Mouse (Mus musculus) gastrocnemius, postnatal 4 days (tissue): ENCODE results near the gene Atp10b. TPM values are rescaled to one million over a fixed set of nuclear protein-coding genes. Genes with fewer than 3 reads are reported as not detected.
A peak's percentile ranks its signal among the peaks of the same experiment; 100 is the strongest.

Experiments used
- DNase-seq, 2 experiments: peaks; one replicate each; pipeline ENCODE4 v3.0.0; 2021 to 2022; ENCODE audit warnings: low spot score in 2 of 2, mixed read lengths in 2 of 2
- total RNA-seq, 2 experiments: library from RNA; stranded (reverse); gene quantifications; 2 replicates each; pipeline ENCODE4 v1.2.3; 2021

Atp10b gene
- total RNA-seq, 2 experiments from 2014 or later = 0.80 to 0.98 TPM

DNA sequence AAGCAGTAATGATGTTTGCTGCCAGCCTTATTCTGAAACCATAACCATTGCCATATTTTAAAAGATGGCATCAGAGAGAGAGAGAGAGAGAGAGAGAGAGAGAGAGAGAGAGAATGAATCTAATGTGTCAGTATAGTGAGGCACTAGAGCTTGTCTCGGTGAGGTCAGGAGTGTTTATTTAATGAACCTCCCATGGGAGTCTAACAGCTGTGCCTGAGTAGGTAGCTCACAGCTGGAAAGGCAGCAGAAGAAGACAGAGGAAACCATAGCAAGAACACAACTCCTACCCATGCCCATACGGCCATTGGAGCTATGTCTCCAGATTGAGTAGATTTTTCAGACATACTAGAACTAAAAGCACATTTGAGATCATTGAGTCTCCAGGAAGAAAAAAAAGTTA lies 49.1 kb downstream of the Atp10b start:
- DNase-seq = no peak

DNA sequence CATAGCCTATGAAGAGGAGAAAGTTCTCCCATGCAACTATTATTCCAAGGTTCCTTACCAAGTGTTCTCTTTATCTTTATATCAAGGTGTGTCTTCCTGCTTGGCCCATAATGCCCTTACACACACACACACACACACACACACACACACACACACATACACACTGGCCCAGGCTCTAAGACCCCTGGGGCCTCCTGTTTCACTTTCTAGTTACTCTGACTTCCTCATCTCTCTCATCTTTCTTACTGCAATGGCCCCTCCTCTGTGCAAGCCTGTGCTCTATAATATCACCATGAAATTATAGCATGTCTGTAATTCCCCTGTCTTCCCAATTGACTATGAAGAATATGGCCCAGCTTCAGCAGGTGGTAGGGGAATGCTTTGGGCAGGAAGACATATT lies 49.7 kb downstream of the Atp10b start:
- DNase-seq = no peak

DNA sequence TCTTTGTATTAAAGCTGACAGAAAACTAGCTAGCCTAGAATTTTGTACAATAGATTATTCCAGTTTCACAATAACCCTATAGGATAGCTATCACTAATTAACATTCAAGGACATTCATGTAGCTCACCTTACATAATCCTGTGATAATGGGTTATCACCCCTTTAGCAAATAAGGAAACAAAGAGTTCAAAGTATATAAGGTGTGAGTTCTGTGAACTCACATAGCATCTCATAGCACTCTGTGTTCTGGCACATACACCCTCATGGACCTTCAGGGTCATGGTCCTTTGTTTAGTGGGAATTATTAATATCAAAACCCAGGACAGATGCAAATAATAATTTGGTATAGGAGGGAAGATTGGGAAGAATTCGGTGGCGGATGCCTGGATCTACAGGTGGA lies 50.4 kb downstream of the Atp10b start:
- no peak for DNase-seq

DNA sequence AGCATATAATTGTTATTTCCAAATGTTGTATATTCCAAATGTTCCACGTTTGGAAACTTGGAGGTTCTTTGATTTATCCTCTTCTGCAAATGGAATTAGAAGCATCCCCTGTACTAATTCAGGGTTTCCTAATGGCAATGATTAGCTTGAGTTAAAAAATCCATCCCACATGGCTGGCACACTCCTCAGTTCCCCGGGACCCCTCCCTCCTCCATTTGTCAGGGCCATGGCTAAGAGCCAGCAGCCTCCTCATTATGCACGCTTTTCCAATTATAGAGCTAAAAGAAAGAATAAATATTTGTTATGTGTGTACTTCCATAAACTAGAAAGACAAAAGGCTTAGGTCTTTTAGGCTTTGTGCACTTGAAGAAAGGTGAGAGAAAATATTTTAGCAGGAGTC lies 53.9 kb downstream of the Atp10b start:
- DNase-seq = no peak

DNA sequence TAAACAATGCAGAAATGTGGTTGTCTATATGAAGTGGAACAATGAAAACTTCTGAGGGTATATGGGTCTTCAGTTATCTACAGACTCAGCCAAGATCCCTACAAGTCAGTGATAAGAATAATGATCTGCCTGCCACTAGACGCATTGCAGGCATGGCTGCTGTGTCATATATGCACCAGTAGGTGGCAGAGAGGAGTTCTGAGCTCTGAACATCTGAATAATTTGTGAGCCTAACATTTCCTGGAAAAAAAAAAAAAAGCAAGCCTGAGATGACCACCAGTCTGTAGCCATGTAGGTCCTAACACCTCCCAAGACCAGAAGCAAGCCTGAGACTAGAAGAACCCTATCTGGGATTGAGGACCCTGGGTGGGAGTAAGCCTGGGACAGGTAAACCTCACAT lies 63.5 kb downstream of the Atp10b start:
- DNase-seq = no peak

DNA sequence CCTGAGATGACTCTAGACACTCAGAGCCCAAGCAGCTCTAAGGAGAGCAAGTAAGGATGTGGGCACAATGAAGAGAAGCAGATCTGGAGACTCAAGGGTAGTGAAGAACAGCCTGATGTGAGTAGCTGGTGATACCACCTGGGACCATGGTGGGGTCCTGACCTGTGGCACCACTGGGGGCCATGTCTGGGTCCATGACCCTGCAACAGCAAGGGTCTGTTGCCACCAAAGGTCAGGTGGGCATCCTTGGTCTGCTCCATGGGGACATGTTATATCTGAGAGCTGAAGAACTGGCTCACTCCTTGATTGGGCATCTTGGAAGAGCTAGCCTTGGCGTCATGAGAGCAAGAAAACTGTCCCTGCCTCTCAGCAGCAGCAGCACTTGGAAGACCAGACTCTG lies 64.1 kb downstream of the Atp10b start:
- DNase-seq = no peak

DNA sequence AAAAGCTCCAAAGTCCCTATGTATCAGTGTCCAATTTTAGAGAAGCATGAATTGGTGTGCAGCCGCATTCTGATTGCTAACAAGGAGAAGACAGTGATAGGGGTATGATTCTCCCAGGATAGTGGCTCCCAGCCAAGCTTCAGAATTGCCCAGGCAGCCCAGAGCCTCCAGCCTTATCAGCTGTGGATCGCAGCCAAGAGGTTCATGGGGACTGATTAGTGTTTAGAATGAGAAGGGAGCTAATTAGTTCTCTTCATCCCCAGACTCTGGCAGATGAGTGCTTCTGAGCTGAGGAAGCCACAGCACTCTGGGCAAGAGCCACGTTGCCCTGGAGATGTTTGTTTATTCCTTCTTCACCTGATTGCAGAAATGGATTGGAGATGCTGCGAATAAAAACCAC lies 67.3 kb downstream of the Atp10b start:
- no peak for DNase-seq

DNA sequence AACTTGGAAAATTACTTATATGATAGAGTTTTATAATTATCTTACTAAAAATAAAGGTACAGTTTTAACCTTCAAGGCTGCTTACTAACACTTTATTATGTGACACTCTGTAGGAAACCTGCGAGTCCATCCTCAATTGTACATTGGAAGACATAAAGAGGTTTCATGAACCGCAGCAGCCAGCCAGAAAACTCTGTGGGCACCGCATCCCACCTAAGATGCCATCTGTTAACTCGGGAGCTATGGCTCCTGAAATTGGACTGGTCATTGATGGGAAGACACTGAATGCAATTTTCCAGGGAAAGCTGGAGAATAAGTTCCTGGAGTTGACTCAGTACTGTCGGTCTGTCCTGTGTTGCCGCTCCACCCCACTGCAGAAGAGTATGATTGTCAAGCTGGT lies 80.6 kb downstream of the Atp10b start:
- no peak for DNase-seq

DNA sequence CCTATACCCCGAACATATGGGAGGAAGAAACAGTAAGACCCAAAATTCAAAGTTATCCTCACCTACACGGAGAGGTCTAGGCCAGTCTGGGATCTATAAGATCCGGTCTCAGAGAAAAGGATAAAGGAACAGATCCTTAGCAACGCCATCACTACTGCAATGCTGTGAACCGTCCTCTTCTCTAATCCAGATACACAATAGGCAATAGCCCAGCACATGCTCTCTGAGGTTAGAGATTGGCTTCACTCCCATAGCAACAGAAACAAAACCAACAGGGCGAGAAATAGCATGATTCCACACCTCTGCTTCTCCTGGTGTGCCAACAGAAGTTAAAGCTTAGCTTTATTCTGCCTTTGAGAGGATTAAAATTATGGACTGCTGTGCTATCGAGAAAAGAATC lies 82.4 kb downstream of the Atp10b start:
- DNase-seq = no peak

DNA sequence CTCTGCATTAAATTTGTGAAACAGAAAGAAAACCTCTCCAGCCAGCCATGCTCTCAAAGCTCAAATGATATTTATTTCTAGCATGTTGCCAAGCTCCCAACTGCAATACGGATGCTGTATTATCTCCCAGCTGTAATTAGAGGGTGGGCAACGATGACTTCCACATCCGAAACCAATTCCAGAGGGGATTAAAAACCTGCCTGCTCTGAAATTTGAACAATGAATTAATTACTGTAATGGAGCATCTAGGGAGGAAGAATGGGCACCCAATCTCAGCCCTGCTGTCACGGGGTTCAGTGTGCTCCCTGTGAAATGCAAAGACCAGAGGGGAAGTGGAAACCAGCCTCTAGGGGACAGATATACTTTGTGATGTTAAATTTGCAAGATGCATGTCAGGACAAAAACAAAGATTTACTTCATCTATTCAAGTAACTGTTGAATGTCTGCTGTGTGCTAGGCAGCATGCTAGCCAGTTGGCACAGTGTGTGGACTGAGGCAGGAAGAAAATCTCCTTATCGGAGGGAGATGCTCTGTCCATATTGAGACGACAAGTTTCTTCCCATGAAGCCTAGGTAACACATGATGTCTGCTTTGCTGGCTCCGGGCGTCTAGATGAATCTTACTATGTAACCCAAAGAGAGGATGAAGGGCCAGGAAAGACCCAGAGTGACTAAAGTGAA lies 86.8 kb downstream of the Atp10b start:
- no peak for DNase-seq

DNA sequence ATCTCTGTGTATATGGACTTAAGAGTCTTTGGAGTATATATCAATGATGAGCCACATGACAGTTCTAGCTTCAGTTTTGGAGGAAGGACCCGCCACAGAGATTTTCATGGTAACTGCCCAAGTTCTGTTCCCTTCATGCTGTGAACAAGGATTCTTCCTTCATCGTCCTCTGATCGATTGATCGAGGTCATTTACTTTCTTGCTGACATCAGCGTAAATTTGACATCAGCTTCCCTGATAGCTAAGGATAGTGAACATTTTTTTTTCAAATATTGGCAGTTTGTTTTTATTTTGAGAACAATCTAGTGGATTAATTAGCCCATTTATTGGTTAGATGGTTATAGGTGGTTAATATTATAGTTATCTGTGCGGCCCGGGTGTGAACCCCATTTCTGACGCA lies 90.1 kb downstream of the Atp10b start:
- no peak for DNase-seq

DNA sequence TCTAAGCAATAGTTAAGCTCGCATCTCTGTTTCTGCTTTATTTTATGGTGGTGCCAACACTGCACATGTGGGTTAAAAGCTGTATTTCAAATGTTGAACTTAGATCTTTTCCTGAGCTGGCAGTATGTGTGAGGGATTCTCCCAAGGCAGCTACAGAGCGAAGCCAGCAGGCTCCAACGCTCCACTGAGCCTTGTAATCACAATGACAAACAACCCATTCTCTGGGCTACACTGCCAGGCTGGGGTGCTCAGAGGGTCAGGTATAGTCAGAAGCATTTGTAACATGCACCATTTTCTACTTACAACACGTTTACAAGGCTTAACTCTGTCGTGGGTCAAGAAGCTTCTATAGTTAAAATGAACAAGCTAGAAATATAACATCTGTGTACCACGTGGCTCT lies 103.4 kb downstream of the Atp10b start:
- DNase-seq = no peak

DNA sequence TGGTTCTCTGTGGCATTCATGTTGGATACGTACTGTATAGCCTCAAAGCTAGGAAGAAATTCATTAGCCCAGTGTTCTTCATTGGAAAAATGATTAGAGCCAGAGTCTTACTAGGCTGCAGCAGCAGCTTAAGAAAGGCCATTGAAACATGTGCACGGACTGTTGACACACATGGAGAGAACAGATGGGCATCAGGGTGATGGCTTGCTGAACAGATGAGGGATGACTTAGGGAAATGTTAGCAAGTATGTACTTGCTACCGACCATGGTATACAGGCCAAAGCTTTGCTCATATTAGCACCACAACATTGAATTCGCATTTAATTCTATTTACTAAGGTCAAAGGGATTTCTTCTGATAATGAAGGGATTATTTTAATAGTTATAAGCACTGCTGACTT lies 105.6 kb downstream of the Atp10b start:
- DNase-seq = no peak

DNA sequence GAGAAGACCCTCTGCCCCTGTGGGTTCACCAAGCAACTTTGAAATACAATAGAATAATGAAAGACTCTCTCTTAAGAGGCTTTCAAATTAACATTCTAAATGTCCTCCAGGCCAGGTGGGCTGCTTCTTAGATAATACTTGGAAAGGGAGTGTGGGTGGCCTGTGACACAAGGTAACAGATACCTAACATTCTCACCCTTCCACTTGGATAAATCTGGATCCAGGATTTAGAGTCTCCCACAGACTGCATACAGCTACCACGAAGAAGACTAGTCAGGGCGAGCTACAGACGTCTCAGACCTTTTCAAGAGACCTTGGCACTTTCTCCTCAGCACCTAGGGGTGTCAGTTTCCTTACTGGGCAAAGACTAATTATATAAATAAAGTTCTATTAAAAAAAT lies 107.6 kb downstream of the Atp10b start:
- no peak for DNase-seq

DNA sequence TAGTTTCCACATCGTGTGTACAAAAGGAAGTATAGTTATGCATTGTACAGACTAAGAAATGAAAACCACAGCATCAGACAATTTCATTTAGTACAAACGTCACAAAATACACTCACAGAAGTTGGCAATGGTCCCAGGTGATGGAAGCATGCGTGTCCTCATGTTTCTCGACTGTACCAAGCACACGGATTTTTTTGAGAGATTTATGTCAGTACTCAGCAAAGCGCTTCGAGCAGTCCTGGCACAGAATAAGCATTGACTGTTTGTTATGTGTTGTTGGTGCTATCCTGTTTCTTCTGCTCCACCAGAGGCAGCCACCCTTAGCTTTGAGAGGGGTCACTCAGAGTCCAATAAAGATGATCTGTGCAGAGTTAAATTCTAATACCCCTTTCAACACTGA lies 108.1 kb downstream of the Atp10b start:
- no peak for DNase-seq

DNA sequence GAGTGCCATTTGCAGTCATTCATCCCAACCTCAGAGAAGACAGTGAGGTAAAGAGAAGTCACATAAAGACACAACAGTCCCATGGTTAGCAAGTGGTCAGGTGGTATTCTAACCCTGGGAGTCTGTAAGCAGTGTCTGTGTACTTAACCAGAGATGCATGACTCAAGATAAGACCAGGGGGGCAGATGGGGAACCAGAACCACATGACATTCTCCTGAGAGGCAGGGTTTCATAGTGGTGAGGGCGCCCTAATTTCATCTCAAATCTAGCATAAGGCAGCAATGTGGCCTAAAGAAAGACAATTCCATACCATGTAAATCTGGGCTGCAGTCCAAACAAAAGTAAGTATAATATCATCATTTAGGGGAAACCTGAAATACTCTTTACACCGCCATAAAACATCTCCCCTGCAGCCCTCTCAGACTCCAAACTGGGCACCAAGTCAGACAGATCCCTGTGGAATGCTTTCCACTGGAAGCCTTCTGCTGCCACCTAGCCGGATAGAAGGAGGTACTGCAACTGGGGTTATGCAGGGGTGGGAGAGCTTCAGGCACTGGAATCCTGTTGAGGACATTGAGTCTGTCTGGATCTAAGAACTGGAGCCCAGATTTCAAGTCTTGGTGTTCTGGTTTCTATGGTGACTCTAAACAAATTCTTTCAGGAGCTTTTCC lies 114.0 kb downstream of the Atp10b start:
- DNase-seq = peak in 1 of 2 experiments; percentile 45

DNA sequence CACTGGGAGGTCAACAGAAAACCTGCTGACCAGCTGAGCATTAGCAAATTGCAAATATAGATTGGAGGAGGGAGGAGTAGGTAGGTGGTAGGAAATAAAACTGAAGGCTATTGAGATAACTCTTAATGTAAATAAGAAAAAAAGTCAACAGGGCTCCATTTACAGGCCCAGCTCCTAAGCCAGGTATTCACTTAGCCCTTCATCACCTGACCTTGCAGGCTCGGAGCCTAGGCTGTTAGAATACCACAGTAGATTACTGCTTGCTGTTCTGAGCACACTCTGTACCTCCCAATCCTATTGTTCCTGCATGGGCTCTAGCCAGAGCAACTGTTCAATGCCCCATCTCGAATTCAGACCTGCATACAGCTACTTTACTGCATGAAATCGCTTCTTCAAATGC lies 117.8 kb downstream of the Atp10b start:
- no peak for DNase-seq

DNA sequence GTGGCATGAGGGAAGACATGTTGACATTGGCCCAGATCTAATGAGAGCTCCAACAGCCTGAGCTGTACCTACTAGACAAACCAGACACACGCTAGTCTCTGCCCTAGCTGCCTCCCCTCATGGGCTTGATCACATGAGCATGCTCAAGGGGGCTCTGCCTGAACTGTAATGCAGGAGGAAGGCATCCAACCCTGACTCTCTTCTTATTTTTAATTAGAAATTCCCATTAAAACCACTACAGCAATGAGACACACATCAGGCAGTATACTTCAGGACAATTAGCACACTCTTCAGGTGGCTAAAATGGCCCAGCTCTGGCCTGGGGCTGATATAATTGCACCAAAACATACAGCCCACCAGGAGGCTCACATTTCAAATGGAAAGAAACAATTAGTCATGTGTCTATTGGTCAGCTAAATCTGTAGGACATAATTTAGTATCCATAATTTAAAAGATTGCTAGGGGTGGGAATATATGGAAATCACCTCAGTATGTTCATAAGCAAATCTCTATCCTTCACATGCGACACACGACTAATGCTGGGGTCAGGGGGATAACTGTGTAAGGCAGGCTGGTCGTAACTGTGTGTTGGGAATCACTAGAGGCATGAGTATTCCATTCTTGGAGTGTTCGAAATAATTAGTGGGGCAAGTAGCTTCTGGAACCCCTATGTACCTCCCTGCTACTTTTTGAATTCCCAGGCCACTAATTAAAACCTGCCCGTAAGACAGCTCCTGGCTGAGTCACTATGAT lies 120.0 kb downstream of the Atp10b start:
- DNase-seq = no peak

DNA sequence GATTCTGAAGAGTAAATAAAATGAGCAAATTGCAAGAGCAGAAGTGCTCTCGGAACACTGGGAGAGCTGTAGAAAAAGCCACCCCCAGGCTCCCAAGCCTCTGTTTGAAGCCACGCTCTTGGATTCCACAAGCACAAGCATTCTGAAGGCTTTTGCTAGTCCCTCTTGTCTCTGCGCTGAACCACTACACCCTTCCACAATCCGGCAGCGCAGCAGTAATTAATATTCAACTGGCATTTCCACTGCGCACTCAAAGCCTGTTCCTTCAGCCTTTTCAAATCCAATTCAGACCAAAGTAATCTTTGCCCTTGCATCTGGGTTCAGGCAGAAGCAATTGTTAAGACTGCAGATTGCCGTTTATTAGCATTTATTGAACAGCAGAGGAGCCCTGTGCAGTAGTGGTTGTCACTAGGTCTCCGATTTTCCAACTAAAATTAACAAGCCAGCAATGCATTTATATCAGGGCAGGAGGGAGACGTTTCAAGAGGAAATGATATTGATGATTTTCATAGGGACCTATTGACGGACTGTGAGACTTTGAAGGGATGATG lies 120.7 kb downstream of the Atp10b start:
- DNase-seq = no peak

DNA sequence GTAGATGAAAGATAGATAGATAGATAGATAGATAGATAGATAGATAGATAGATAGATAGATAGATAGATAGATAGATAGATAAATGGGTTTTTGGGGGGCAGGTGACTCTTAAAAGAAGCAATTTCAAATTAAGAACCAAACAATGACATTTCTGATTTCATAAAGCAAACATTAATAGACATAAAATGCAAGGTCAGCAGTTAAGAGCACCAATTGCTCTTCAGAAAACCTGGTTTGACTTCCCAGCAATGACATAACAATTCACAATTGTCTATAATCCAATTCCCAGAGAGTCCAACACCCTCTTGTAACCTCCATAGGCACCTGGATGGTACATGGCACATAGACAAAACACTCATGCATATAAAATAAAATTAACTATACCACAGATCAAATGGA lies 124.2 kb downstream of the Atp10b start:
- DNase-seq = no peak

DNA sequence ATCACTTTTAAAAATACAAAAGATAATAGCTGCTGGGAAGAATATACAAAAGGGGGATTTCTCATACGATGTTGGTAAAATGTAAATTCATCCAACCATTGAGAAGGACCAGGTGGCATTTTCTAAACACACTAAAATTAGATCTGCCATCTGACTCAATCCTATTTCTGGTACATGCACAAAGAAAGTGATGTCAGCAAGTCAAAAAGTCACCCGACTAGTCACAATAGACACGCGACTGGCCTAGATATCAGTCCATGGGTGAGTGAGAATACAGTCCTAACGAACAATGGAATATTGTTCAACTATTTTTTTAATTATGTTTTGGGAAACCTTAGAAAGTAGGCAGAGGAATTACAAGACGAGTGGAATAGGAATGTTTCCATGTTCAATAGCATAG lies 147.9 kb downstream of the Atp10b start:
- no peak for DNase-seq

DNA sequence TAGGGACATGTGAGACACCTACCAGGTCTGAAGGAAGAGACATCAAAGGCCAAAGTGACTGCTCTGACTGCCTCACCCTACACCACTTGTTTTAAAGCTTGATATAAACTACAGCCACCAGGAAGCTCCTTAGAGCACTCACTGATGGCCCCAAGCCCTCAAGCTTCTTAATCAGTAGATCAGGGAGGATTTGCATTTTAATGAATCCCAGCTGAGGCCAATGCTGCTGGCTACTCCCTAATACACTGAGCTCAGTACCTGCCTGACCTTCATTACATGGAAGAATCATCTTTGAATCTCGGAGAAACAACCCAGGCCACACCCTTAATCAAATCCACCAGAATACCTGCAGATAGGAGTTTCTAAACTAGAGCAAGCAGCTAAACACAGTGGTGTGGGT lies 161.3 kb downstream of the Atp10b start:
- DNase-seq = no peak
